14 mouse cellular contexts compared by ENCODE assay signal in the genomic region with DNA sequence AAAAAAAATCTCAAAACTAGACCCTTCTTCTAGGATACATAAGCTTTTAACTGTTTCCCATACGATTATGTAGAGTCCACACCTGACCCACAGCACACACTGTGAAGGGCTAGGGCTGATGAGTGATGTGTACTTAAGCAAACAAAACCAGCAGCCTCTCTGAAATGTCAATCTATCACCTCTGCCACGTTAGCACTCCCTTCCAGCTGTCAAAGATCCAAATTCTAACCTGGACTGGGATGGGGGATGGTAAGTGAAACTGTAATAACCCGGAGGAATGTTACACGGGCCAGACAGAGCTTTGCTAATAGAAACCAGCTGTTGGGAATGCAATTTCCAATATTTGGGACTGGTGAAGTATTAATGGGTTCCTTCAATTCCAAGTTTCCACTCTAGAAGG.
DNase-seq lines count a peak whose midpoint lies in the region; ATAC-seq and TF ChIP-seq lines count a peak whose summit lies in the region.
"Had no signal": no experiment of that assay in that cellular context is flagged by ENCODE, and none has a peak within 500 bp of the region (broad histone marks: within the 10 kb centered on the region; RNA-seq: fewer than 3 reads in every experiment).

No protein-coding gene starts in this region.

- intact Hi-C loops in heart, adult 2 months (cut with DNase I), result no loop called here

- H3K4me3 ChIP-seq in heart, embryonic 12.5 days, result no peak overlapping the region
- no peak overlapping the region for H3K4me3 ChIP-seq in heart, adult 2 months
- H3K4me3 ChIP-seq in lung, embryonic 14.5 days (ENCODE audit: low read depth, low read length), result no peak overlapping the region
- H3K4me3 ChIP-seq in limb, embryonic 13.5 days, result no peak overlapping the region
- no peak overlapping the region for H3K4me3 ChIP-seq in stomach, embryonic 15.5 days (replicated peaks)
- no peak overlapping the region for H3K4me3 ChIP-seq in forebrain, embryonic 10.5 days
- H3K4me3 ChIP-seq: embryonic facial prominence, embryonic 15.5 days; heart, embryonic 13.5 days; megakaryocyte, embryonic 14.5 days had no signal

- H3K27ac ChIP-seq in heart, embryonic 12.5 days (ENCODE audit: poor library complexity, severe bottlenecking), result no peak overlapping the region
- H3K27ac ChIP-seq in heart, adult 2 months, result no peak overlapping the region
- H3K27ac ChIP-seq in lung, embryonic 14.5 days (ENCODE audit: low read depth), result no peak overlapping the region
- no peak overlapping the region for H3K27ac ChIP-seq in limb, embryonic 13.5 days
- H3K27ac ChIP-seq in stomach, embryonic 15.5 days, result no peak overlapping the region
- H3K27ac ChIP-seq in forebrain, embryonic 10.5 days, result no peak overlapping the region
- H3K27ac ChIP-seq: embryonic facial prominence, embryonic 15.5 days; heart, embryonic 13.5 days had no signal

- TF ChIP-seq POLR2A in heart, adult 2 months (IDR thresholded peaks at IDR 0.05; ENCODE audit: insufficient read depth, low read depth, low read length), result no peak

- TF ChIP-seq EP300 in heart, adult 2 months (IDR thresholded peaks at IDR 0.05; ENCODE audit: insufficient read depth, low read depth, low read length), result no peak

- H3K9me3 ChIP-seq in heart, embryonic 12.5 days (replicated peaks), result no peaks in the 10 kb centered on the region
- no peaks in the 10 kb centered on the region for H3K9me3 ChIP-seq in lung, embryonic 14.5 days (ENCODE audit: low read depth, low read length)
- H3K9me3 ChIP-seq in limb, embryonic 13.5 days, result no peaks in the 10 kb centered on the region
- no peaks in the 10 kb centered on the region for H3K9me3 ChIP-seq in stomach, embryonic 15.5 days
- H3K9me3 ChIP-seq in forebrain, embryonic 10.5 days, result no peaks in the 10 kb centered on the region
- H3K9me3 ChIP-seq: embryonic facial prominence, embryonic 15.5 days; heart, embryonic 13.5 days; megakaryocyte, embryonic 14.5 days had no signal

- no peak overlapping the region for H3K4me2 ChIP-seq in heart, embryonic 12.5 days
- no peak overlapping the region for H3K4me2 ChIP-seq in lung, embryonic 14.5 days
- H3K4me2 ChIP-seq in limb, embryonic 13.5 days (replicated peaks), result no peak overlapping the region
- H3K4me2 ChIP-seq in stomach, embryonic 15.5 days, result no peak overlapping the region
- H3K4me2 ChIP-seq: embryonic facial prominence, embryonic 15.5 days; heart, embryonic 13.5 days had no signal

- ATAC-seq in heart, embryonic 12.5 days (ENCODE audit: insufficient number of reproducible peaks, low FRiP score), result peak; percentile 60; the same call in 1 of the 2 replicates
- no peak for ATAC-seq in lung, embryonic 14.5 days (ENCODE audit: insufficient read depth)
- ATAC-seq in limb, embryonic 13.5 days (ENCODE audit: low FRiP score, low read depth), result peak; percentile 89
- ATAC-seq in stomach, embryonic 15.5 days (ENCODE audit: insufficient read depth, low FRiP score, low read depth), result 0 out of 2 replicates have a peak, but pooled peaks have one; percentile 56

- no peak overlapping the region for H3K9ac ChIP-seq in heart, embryonic 12.5 days
- H3K9ac ChIP-seq in heart, adult 2 months (ENCODE audit: low read depth, low read length), result no peak overlapping the region
- no peak overlapping the region for H3K9ac ChIP-seq in lung, embryonic 14.5 days
- H3K9ac ChIP-seq in limb, embryonic 13.5 days, result no peak overlapping the region
- no peak overlapping the region for H3K9ac ChIP-seq in stomach, embryonic 15.5 days
- H3K9ac ChIP-seq: embryonic facial prominence, embryonic 15.5 days; heart, embryonic 13.5 days had no signal

- WGBS in heart, embryonic 12.5 days, result 22% methylated on average over 4 of the region's 4 CpGs
- WGBS in heart, adult 2 months, result 50% methylated on average over 4 of the region's 4 CpGs
- 14% methylated on average over 4 of the region's 4 CpGs for WGBS in lung, embryonic 14.5 days
- WGBS in limb, embryonic 13.5 days, result 12% methylated on average over 4 of the region's 4 CpGs
- 20% methylated on average over 4 of the region's 4 CpGs for WGBS in stomach, embryonic 15.5 days
- 66% methylated on average over 4 of the region's 4 CpGs for WGBS in forebrain, embryonic 10.5 days

- peaks cover 39% of the 10 kb centered on the region for H3K4me1 ChIP-seq in heart, embryonic 12.5 days (replicated peaks)
- H3K4me1 ChIP-seq in heart, adult 2 months (ENCODE audit: control insufficient read depth, insufficient read depth, low read length), result peaks cover 1% of the 10 kb centered on the region; the same call in 1 of the 2 replicates
- 0 out of 2 replicates have a peak, but pooled peaks cover 3% of the 10 kb centered on the region for H3K4me1 ChIP-seq in lung, embryonic 14.5 days (ENCODE audit: insufficient read depth)
- peaks cover 49% of the 10 kb centered on the region for H3K4me1 ChIP-seq in limb, embryonic 13.5 days
- H3K4me1 ChIP-seq in stomach, embryonic 15.5 days, result peaks cover 6% of the 10 kb centered on the region; the same call in 1 of the 2 replicates
- no peaks in the 10 kb centered on the region; the same call in 1 of the 2 replicates for H3K4me1 ChIP-seq in forebrain, embryonic 10.5 days

- H3K36me3 ChIP-seq in heart, embryonic 12.5 days, result peaks cover 30% of the 10 kb centered on the region
- H3K36me3 ChIP-seq in heart, adult 2 months (ENCODE audit: control insufficient read depth, insufficient read depth, low read length), result peaks cover 19% of the 10 kb centered on the region
- H3K36me3 ChIP-seq in lung, embryonic 14.5 days (ENCODE audit: insufficient read depth), result peaks cover 35% of the 10 kb centered on the region
- peaks cover 35% of the 10 kb centered on the region for H3K36me3 ChIP-seq in limb, embryonic 13.5 days
- H3K36me3 ChIP-seq in stomach, embryonic 15.5 days, result peaks cover 19% of the 10 kb centered on the region
- peaks cover 65% of the 10 kb centered on the region for H3K36me3 ChIP-seq in forebrain, embryonic 10.5 days (replicated peaks)

- no peak for TF ChIP-seq CTCF in heart, adult 2 months (IDR thresholded peaks at IDR 0.05)
- TF ChIP-seq CTCF in lung, embryonic 14.5 days (IDR thresholded peaks at IDR 0.05; ENCODE audit: low read depth), result no peak

- DNase-seq in heart, adult 2 months, result no peak
- peak; percentile 37 for DNase-seq in lung, embryonic 14.5 days
- DNase-seq in lung, postnatal 4 days, result no peak
- no peak for DNase-seq in forebrain, embryonic 10.5 days (ENCODE audit: extremely low spot score, low spot score)
- DNase-seq in testis, postnatal 10 days (ENCODE audit: low spot score), result no peak
- DNase-seq: adrenal gland, postnatal 36 days; cerebellum, adult 2 months; kidney, adult 18-20 months had no signal

- no peaks in the 10 kb centered on the region for H3K27me3 ChIP-seq in heart, embryonic 12.5 days (replicated peaks)
- H3K27me3 ChIP-seq in heart, adult 2 months (ENCODE audit: control insufficient read depth, insufficient read depth, low read length), result no peaks in the 10 kb centered on the region
- H3K27me3 ChIP-seq in lung, embryonic 14.5 days (ENCODE audit: insufficient read depth, low read length), result no peaks in the 10 kb centered on the region
- no peaks in the 10 kb centered on the region for H3K27me3 ChIP-seq in limb, embryonic 13.5 days
- no peaks in the 10 kb centered on the region for H3K27me3 ChIP-seq in stomach, embryonic 15.5 days (replicated peaks)
- H3K27me3 ChIP-seq in forebrain, embryonic 10.5 days (ENCODE audit: poor library complexity, severe bottlenecking), result no peaks in the 10 kb centered on the region
- H3K27me3 ChIP-seq: embryonic facial prominence, embryonic 15.5 days; heart, embryonic 13.5 days; megakaryocyte, embryonic 14.5 days had no signal

- H3K79me2 ChIP-seq in heart, adult 2 months (replicated peaks; ENCODE audit: control insufficient read depth, insufficient read depth, low read length), result peaks cover 1% of the 10 kb centered on the region
